Mouse (Mus musculus) midbrain, embryonic 15.5 days (tissue): Measurements from ENCODE around the gene Med18. TPM values are rescaled to one million over a fixed set of nuclear protein-coding genes. Genes with fewer than 3 reads are reported as not detected.
"Not testable (repeated sequence)": the region's sequence is repeated elsewhere in the genome, so short reads cannot be mapped to it uniquely, and the experiment has no call there.

Experiments
- ATAC-seq: fragments of 200-750 bp; cut with Nextera tagmentation; replicated peaks from 2 replicates; pipeline ENCODE4 v1.8.0; 2017; ENCODE audit warnings: moderate TSS enrichment
- H3K27ac ChIP-seq: fragments of 300-500 bp; sonication (generic); 2 replicates; pipeline ENCODE4 v1.5.1; 2015; ENCODE audit warnings: mild to moderate bottlenecking, inconsistent platforms
- H3K27me3 ChIP-seq: fragments of 300-500 bp; sonication (generic); replicated peaks from 2 replicates; pipeline ENCODE4 v1.6.1; 2015; ENCODE audit warnings: inconsistent platforms
- H3K36me3 ChIP-seq: fragments of 300-500 bp; sonication (generic); replicated peaks from 2 replicates; pipeline ENCODE4 v1.6.1; 2015; ENCODE audit warnings: inconsistent platforms
- H3K4me1 ChIP-seq: fragments of 300-500 bp; sonication (generic); 2 replicates; pipeline ENCODE4 v1.6.1; 2015; ENCODE audit warnings: inconsistent platforms
- H3K4me2 ChIP-seq: fragments of 300-500 bp; sonication (generic); 2 replicates; pipeline ENCODE4 v1.6.1; 2015; ENCODE audit warnings: inconsistent platforms, mild to moderate bottlenecking, moderate library complexity
- H3K4me3 ChIP-seq: fragments of 300-500 bp; sonication (generic); 2 replicates; pipeline ENCODE4 v1.5.1; 2015; ENCODE audit warnings: mild to moderate bottlenecking, inconsistent platforms
- H3K9ac ChIP-seq: fragments of 300-500 bp; sonication (generic); 2 replicates; pipeline ENCODE4 v1.6.1; 2015; ENCODE audit warnings: mild to moderate bottlenecking, inconsistent platforms
- H3K9me3 ChIP-seq: fragments of 300-500 bp; sonication (generic); 2 replicates; pipeline ENCODE4 v1.6.1; 2016; ENCODE audit warnings: inconsistent platforms
- WGBS: fragments of 180-500 bp; shearing (Covaris S2); methylation state at CpG from one replicate; pipeline ENCODE4 v1.1.7; 2015; ENCODE audit warnings: mixed read lengths; 5-methylcytosine and 5-hydroxymethylcytosine counted together
- polyA plus RNA-seq: library from polyadenylated mRNA; unstranded; fragments of >200 nt; fragmentation: Nextera tagmentation; extraction: Ambion mirVana; gene quantifications from 2 replicates; pipeline ENCODE4 v1.2.1, GENCODE M21; 2015

Med18 gene
- polyA plus RNA-seq, 1 experiment from 2014 or later: 15.9 TPM

GRCm38 (mm10) chr4:132492178-132493060, 28.7 kb upstream of the Med18 start:
- H3K9ac ChIP-seq: no peak overlapping the region
- H3K4me2 ChIP-seq: no peak overlapping the region
- no peak overlapping the region for H3K4me3 ChIP-seq
- no peaks in the 10 kb centered on the region for H3K36me3 ChIP-seq
- no peak overlapping the region for H3K27ac ChIP-seq
- H3K4me1 ChIP-seq: peaks cover 4% of the 10 kb centered on the region; the same call in 1 of the 2 replicates
- no peaks in the 10 kb centered on the region for H3K27me3 ChIP-seq
- no peak for ATAC-seq
- no peaks in the 10 kb centered on the region for H3K9me3 ChIP-seq
- WGBS: 59% methylated on average over 10 of the region's 10 CpGs

- WGBS: 88% methylated on average over 6 of the region's 6 CpGs
- Histone ChIP-seq H3K9ac (no peak overlapping the region), H3K9me3 (no peaks in the 10 kb centered on the region), H3K27ac (no peak overlapping the region), H3K4me3 (no peak overlapping the region), H3K27me3 (no peaks in the 10 kb centered on the region), H3K4me2 (no peak overlapping the region), H3K36me3 (no peaks in the 10 kb centered on the region), H3K4me1 (peaks cover 4% of the 10 kb centered on the region; the same call in 1 of the 2 replicates)
- ATAC-seq: no peak
Measured at GRCm38 (mm10) chr4:132491748-132492147, 28.0 kb upstream of the Med18 start.

DNA sequence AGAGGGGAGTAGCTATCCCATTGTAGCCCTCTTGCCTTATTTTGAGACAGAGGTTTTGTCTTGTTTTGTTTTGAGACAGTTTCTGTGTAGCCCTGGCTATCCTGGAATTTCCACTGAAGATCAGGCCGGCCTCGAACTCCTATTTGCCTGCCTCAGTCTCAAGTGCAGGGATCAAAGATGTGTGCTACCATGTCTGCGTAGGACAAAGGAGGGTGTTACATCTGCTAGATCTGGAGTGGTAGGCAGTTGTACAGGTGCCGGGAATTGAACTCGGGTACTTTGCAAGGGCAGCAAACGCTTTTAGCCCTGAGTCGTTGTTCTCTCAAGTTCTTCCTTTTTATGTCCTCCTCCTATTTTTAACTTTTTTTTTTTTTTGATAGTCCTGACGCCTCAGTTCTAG, 27.3 kb upstream of the Med18 start:
- 92% methylated on average over 8 of the region's 8 CpGs for WGBS
- no peaks in the 10 kb centered on the region for H3K9me3 ChIP-seq
- H3K27me3 ChIP-seq: no peaks in the 10 kb centered on the region
- H3K27ac ChIP-seq: no peak overlapping the region
- no peak overlapping the region for H3K4me3 ChIP-seq
- H3K9ac ChIP-seq: no peak overlapping the region
- ATAC-seq: no peak
- H3K4me1 ChIP-seq: peaks cover 4% of the 10 kb centered on the region; the same call in 1 of the 2 replicates
- no peak overlapping the region for H3K4me2 ChIP-seq
- H3K36me3 ChIP-seq: no peaks in the 10 kb centered on the region

GRCm38 (mm10) chr4:132490273-132491010, 26.7 kb upstream of the Med18 start:
- no peaks in the 10 kb centered on the region for H3K36me3 ChIP-seq
- no peak overlapping the region for H3K27ac ChIP-seq
- no peak overlapping the region for H3K9ac ChIP-seq
- H3K4me3 ChIP-seq: no peak overlapping the region
- WGBS: 91% methylated on average over 15 of the region's 15 CpGs
- H3K27me3 ChIP-seq: no peaks in the 10 kb centered on the region
- ATAC-seq: no peak
- H3K4me2 ChIP-seq: no peak overlapping the region
- no peaks in the 10 kb centered on the region for H3K9me3 ChIP-seq
- peaks cover 4% of the 10 kb centered on the region; the same call in 1 of the 2 replicates for H3K4me1 ChIP-seq

DNA sequence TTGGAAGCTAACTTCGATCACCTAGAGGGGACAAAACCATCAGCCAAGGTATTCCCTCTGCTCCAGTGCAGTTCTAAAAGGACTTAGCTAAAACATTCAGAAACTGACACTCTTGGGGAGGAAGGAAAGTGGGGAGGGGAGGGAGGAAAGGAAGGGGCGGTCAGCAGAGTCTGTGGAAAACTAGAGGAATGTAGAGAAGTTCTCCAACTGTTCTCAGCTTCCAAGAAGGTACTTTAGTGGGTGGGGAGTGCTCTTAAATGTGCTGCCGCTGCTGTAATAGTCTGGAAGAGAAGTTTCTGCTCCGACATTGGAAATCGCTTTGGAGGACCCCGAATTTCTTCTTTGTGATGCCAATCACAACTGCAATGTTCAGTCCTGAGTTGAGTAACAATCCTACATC, 25.3 kb upstream of the Med18 start:
- 78% methylated on average over 6 of the region's 6 CpGs for WGBS
- Histone ChIP-seq H3K36me3 (no peaks in the 10 kb centered on the region), H3K4me2 (no peak overlapping the region), H3K4me3 (no peak overlapping the region), H3K27ac (no peak overlapping the region), H3K4me1 (peaks cover 4% of the 10 kb centered on the region; the same call in 1 of the 2 replicates), H3K27me3 (no peaks in the 10 kb centered on the region), H3K9me3 (no peaks in the 10 kb centered on the region), H3K9ac (no peak overlapping the region)
- ATAC-seq: no peak

GRCm38 (mm10) chr4:132488521-132488920, 24.8 kb upstream of the Med18 start:
- no peak overlapping the region for H3K4me2 ChIP-seq
- WGBS: 89% methylated on average over 3 of the region's 3 CpGs
- no peak for ATAC-seq

GRCm38 (mm10) chr4:132484820-132485219, 21.1 kb upstream of the Med18 start:
- Histone ChIP-seq H3K9me3 (no peaks in the 10 kb centered on the region), H3K4me1 (no peaks in the 10 kb centered on the region), H3K36me3 (no peaks in the 10 kb centered on the region), H3K4me3 (no peak overlapping the region), H3K27me3 (no peaks in the 10 kb centered on the region), H3K4me2 (no peak overlapping the region), H3K9ac (no peak overlapping the region), H3K27ac (no peak overlapping the region)
- 72% methylated on average over 5 of the region's 5 CpGs for WGBS
- ATAC-seq: no peak

More at GRCm38 (mm10) chr4:132488521-132488920, 24.8 kb upstream of the Med18 start:
- H3K27me3 ChIP-seq: no peaks in the 10 kb centered on the region
- no peak overlapping the region for H3K4me3 ChIP-seq
- H3K36me3 ChIP-seq: no peaks in the 10 kb centered on the region
- H3K9me3 ChIP-seq: no peaks in the 10 kb centered on the region
- no peak overlapping the region for H3K27ac ChIP-seq
- no peak overlapping the region for H3K9ac ChIP-seq
- H3K4me1 ChIP-seq: peaks cover 4% of the 10 kb centered on the region; the same call in 1 of the 2 replicates

DNA sequence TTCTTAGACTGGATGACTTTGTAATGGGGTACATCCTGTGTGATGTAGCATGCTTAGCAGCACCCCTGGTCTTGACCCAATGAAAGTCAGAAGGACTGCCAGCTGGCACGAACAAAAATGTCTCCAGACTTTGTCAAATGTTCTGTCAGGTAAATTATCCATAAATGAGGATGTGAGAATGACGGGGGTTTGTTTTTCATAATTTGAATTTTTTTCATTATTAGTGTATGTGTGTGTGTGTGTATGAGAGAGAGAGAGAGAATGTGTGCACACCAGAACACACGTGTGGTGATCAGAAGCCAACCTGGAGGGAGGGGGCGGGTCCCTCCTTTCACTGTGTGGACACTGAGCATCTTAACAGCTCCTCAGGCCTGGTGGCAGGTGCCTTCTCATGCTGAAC, 20.5 kb upstream of the Med18 start:
- 82% methylated on average over 4 of the region's 4 CpGs for WGBS
- H3K9me3 ChIP-seq: no peaks in the 10 kb centered on the region
- H3K27ac ChIP-seq: no peak overlapping the region
- no peak overlapping the region for H3K4me3 ChIP-seq
- no peak overlapping the region for H3K4me2 ChIP-seq
- H3K9ac ChIP-seq: no peak overlapping the region
- no peaks in the 10 kb centered on the region for H3K4me1 ChIP-seq
- no peaks in the 10 kb centered on the region for H3K36me3 ChIP-seq
- no peaks in the 10 kb centered on the region for H3K27me3 ChIP-seq
- ATAC-seq: no peak

- Histone ChIP-seq H3K4me2 (no peak overlapping the region), H3K27ac (no peak overlapping the region), H3K9me3 (no peaks in the 10 kb centered on the region), H3K36me3 (no peaks in the 10 kb centered on the region), H3K4me3 (no peak overlapping the region), H3K4me1 (no peaks in the 10 kb centered on the region), H3K9ac (no peak overlapping the region), H3K27me3 (no peaks in the 10 kb centered on the region)
- WGBS: 82% methylated on average over 13 of the region's 13 CpGs
- ATAC-seq: no peak
Measured at GRCm38 (mm10) chr4:132482956-132483608, 19.4 kb upstream of the Med18 start.

- H3K27me3 ChIP-seq, H3K4me1 ChIP-seq, H3K36me3 ChIP-seq, H3K9me3 ChIP-seq, H3K27ac ChIP-seq, H3K9ac ChIP-seq, H3K4me3 ChIP-seq, H3K4me2 ChIP-seq, ATAC-seq: not testable (repeated sequence)
- 69% methylated on average over 3 of the region's 3 CpGs for WGBS
Measured at GRCm38 (mm10) chr4:132482104-132482503, 18.4 kb upstream of the Med18 start.

GRCm38 (mm10) chr4:132477833-132478232, 14.1 kb upstream of the Med18 start:
- no peaks in the 10 kb centered on the region for H3K4me1 ChIP-seq
- no peaks in the 10 kb centered on the region for H3K27me3 ChIP-seq
- ATAC-seq: no peak
- H3K4me2 ChIP-seq: no peak overlapping the region
- no peaks in the 10 kb centered on the region for H3K36me3 ChIP-seq
- WGBS: 91% methylated on average over 8 of the region's 8 CpGs
- H3K4me3 ChIP-seq: no peak overlapping the region
- H3K27ac ChIP-seq: no peak overlapping the region
- H3K9ac ChIP-seq: no peak overlapping the region
- no peaks in the 10 kb centered on the region for H3K9me3 ChIP-seq
